In the genomic region with DNA sequence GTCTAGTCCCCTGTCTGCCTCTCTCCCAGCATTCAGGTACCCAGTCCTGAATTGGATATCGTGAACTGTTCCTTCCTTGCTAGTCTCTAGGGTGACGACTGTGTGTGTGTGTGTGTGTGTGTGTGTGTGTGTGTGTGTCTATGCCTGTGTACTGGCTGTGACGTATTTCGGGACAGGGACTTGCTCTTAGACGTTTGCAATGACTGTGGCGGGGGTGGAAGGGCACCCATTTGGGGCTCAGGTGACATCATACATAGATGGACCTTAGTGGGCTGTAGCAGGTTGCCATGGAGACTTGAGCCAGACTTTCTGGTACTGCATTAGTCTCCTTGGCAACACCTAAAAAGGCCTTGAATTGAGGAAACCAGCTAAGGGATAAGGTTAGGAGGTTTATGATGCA, we compare ENCODE assay signal across 11 mouse cellular contexts. TPM values are rescaled to one million over a fixed set of nuclear protein-coding genes. Genes with fewer than 3 reads are reported as not detected.
DNase-seq lines count a peak whose midpoint lies in the region; ATAC-seq and TF ChIP-seq lines count a peak whose summit lies in the region.
"Had no signal": no experiment of that assay in that cellular context is flagged by ENCODE, and none has a peak within 500 bp of the region (broad histone marks: within the 10 kb centered on the region; RNA-seq: fewer than 3 reads in every experiment).

No protein-coding gene starts in this region.

- no peak for ATAC-seq in limb, embryonic 14.5 days (ENCODE audit: low FRiP score, low read depth)
- ATAC-seq in kidney, embryonic 16.5 days (ENCODE audit: low FRiP score, low TSS enrichment), result no peak

- H3K27me3 ChIP-seq in limb, embryonic 14.5 days (ENCODE audit: control insufficient read depth, insufficient read depth, low read length), result peaks cover 6% of the 10 kb centered on the region; the same call in 1 of the 2 replicates
- H3K27me3 ChIP-seq in kidney, embryonic 16.5 days (ENCODE audit: insufficient read depth, low read length), result peaks cover 4% of the 10 kb centered on the region; the same call in 1 of the 2 replicates

- H3K4me1 ChIP-seq in limb, embryonic 14.5 days (ENCODE audit: control insufficient read depth, insufficient read depth, low read length), result peaks cover 22% of the 10 kb centered on the region; the same call in 1 of the 2 replicates
- peaks cover 6% of the 10 kb centered on the region for H3K4me1 ChIP-seq in kidney, embryonic 16.5 days (ENCODE audit: insufficient read depth, low read length)

- H3K9ac ChIP-seq in limb, embryonic 14.5 days (ENCODE audit: low read depth, low read length, severe bottlenecking), result no peak overlapping the region
- H3K9ac ChIP-seq in kidney, embryonic 16.5 days (replicated peaks; ENCODE audit: low read length), result no peak overlapping the region

- peak overlapping the region; percentile 78 for H3K27ac ChIP-seq in gastrocnemius, adult 2 months
- no peak overlapping the region for H3K27ac ChIP-seq in limb, embryonic 14.5 days (replicated peaks; ENCODE audit: low read depth, low read length)
- no peak overlapping the region for H3K27ac ChIP-seq in kidney, embryonic 16.5 days (ENCODE audit: low read length)

- no peak for DNase-seq in gastrocnemius, adult 2 months
- DNase-seq in gastrocnemius, postnatal 14 days, result no peak
- DNase-seq in lung, postnatal 4 days, result peak; percentile 4 to 14
- no peak for DNase-seq in lung, postnatal 14 days
- peak; percentile 64 for DNase-seq in brain, embryonic 14.5 days (ENCODE audit: low read depth)
- no peak for DNase-seq in limb, embryonic 14.5 days (ENCODE audit: low spot score)
- DNase-seq in urinary bladder, postnatal 36 days (ENCODE audit: low spot score in 2 of 2), result no peak
- DNase-seq: cerebellum, adult 2 months; layer of hippocampus, postnatal 36 days had no signal

- no peak overlapping the region for H3K4me3 ChIP-seq in gastrocnemius, adult 2 months
- no peak overlapping the region for H3K4me3 ChIP-seq in limb, embryonic 14.5 days (replicated peaks; ENCODE audit: low read length)
- no peak overlapping the region for H3K4me3 ChIP-seq in kidney, embryonic 16.5 days (ENCODE audit: low read length)

- TF ChIP-seq CTCF in gastrocnemius, adult 2 months (IDR thresholded peaks at IDR 0.05), result no peak
- no peak for TF ChIP-seq CTCF in brain, embryonic 14.5 days (IDR thresholded peaks at IDR 0.05; ENCODE audit: borderline replicate concordance, extremely low read depth, insufficient read depth, insufficient read length)

- H3K4me2 ChIP-seq in limb, embryonic 14.5 days (replicated peaks; ENCODE audit: low read depth, low read length, severe bottlenecking), result peak overlapping the region; percentile 69; the same call in 1 of the 2 replicates
- H3K4me2 ChIP-seq in kidney, embryonic 16.5 days (replicated peaks; ENCODE audit: low read depth, low read length), result no peak overlapping the region

- 0 out of 2 replicates have a peak, but pooled peaks cover 4% of the 10 kb centered on the region for H3K36me3 ChIP-seq in limb, embryonic 14.5 days (ENCODE audit: control insufficient read depth, insufficient read depth, low read length)
- peaks cover 6% of the 10 kb centered on the region for H3K36me3 ChIP-seq in kidney, embryonic 16.5 days (ENCODE audit: insufficient read depth, low read length)

- H3K9me3 ChIP-seq in limb, embryonic 14.5 days (ENCODE audit: control insufficient read depth, low read length), result no peaks in the 10 kb centered on the region
- H3K9me3 ChIP-seq in kidney, embryonic 16.5 days (ENCODE audit: low read length), result no peaks in the 10 kb centered on the region

- 50% methylated on average over 6 of the region's 6 CpGs for WGBS in limb, embryonic 14.5 days
- WGBS in kidney, embryonic 16.5 days, result 67% methylated on average over 6 of the region's 6 CpGs

- TF ChIP-seq POLR2A in brain, embryonic 14.5 days (IDR thresholded peaks at IDR 0.05; ENCODE audit: borderline replicate concordance, extremely low read depth, insufficient read depth, insufficient read length, poor library complexity, severe bottlenecking), result no peak
- TF ChIP-seq POLR2A in limb, embryonic 14.5 days (IDR thresholded peaks at IDR 0.05; ENCODE audit: borderline replicate concordance, extremely low read depth, insufficient read depth, insufficient read length), result no peak

- intact Hi-C loops in gastrocnemius, adult 2 months (cut with DNase I), result no loop called here
- intact Hi-C loops in gastrocnemius, postnatal 14 days (cut with DNase I; ENCODE audit: low total_unique reads), result no loop called here

RNA-seq across cellular contexts. Expression of a gene that starts 1.4 kb away (rescaled TPM):
- total RNA-seq in gastrocnemius, adult 2 months (2021), result 1 to 10 TPM; 2.8 to 3.1 TPM
- total RNA-seq in gastrocnemius, postnatal 14 days (2021), result 10 to 100 TPM in 1 of 2 experiments, 1 to 10 TPM in 1; 3.7 to 15.5 TPM
- 3.0 and 3.4 TPM in 2 replicates for polyA plus RNA-seq in brain, embryonic 14.5 days (2012; rRNA removed)
- 21.4 and 22.5 TPM in 2 replicates for polyA plus RNA-seq in limb, embryonic 14.5 days (2012; rRNA removed)
- 27.3 and 32.4 TPM in 2 replicates for polyA plus RNA-seq in limb, embryonic 14.5 days (2014; fragmentation: Nextera tagmentation; extraction: Ambion mirVana)
- polyA plus RNA-seq in kidney, embryonic 16.5 days (2015; fragmentation: Nextera tagmentation; extraction: Ambion mirVana), result 13.5 and 15.0 TPM in 2 replicates

RNA-seq across cellular contexts. Expression of a gene that starts 8.3 kb away (rescaled TPM):
- total RNA-seq in gastrocnemius, adult 2 months (2021), result not detected
- total RNA-seq in gastrocnemius, postnatal 14 days (2021), result not detected
- polyA plus RNA-seq in brain, embryonic 14.5 days (2012; rRNA removed), result not detected in 2 replicates
- polyA plus RNA-seq in limb, embryonic 14.5 days (2012; rRNA removed), result 0.29 and 0.62 TPM in 2 replicates
- polyA plus RNA-seq in limb, embryonic 14.5 days (2014; fragmentation: Nextera tagmentation; extraction: Ambion mirVana), result 0.75 and 0.98 TPM in 2 replicates
- polyA plus RNA-seq in kidney, embryonic 16.5 days (2015; fragmentation: Nextera tagmentation; extraction: Ambion mirVana), result 385 and 427 TPM in 2 replicates
- total RNA-seq: layer of hippocampus, postnatal 36 days had no signal
- polyA plus RNA-seq: cerebellum, adult 2 months; neural tube, embryonic 11.5 days had no signal

RNA-seq across cellular contexts. Expression of a gene that starts 9.3 kb away (rescaled TPM):
- 10 to 100 TPM; 33.8 to 42.3 TPM for total RNA-seq in gastrocnemius, adult 2 months (2021)
- total RNA-seq in gastrocnemius, postnatal 14 days (2021), result 10 to 100 TPM; 27.1 to 32.0 TPM
- polyA plus RNA-seq in brain, embryonic 14.5 days (2012; rRNA removed), result 83.3 and 119 TPM in 2 replicates
- 71.1 and 91.9 TPM in 2 replicates for polyA plus RNA-seq in limb, embryonic 14.5 days (2012; rRNA removed)
- polyA plus RNA-seq in limb, embryonic 14.5 days (2014; fragmentation: Nextera tagmentation; extraction: Ambion mirVana), result 78.4 and 81.9 TPM in 2 replicates
- 106 and 108 TPM in 2 replicates for polyA plus RNA-seq in kidney, embryonic 16.5 days (2015; fragmentation: Nextera tagmentation; extraction: Ambion mirVana)

RNA-seq across cellular contexts. Expression of a gene that starts 41.2 kb away (rescaled TPM):
- 1 to 10 TPM; 4.0 to 4.6 TPM for total RNA-seq in gastrocnemius, adult 2 months (2021)
- total RNA-seq in gastrocnemius, postnatal 14 days (2021), result 1 to 10 TPM; 3.9 to 4.7 TPM
- 6.8 and 9.7 TPM in 2 replicates for polyA plus RNA-seq in brain, embryonic 14.5 days (2012; rRNA removed)
- 4.9 and 5.0 TPM in 2 replicates for polyA plus RNA-seq in limb, embryonic 14.5 days (2012; rRNA removed)
- polyA plus RNA-seq in limb, embryonic 14.5 days (2014; fragmentation: Nextera tagmentation; extraction: Ambion mirVana), result 9.3 and 9.7 TPM in 2 replicates
- 19.2 and 20.3 TPM in 2 replicates for polyA plus RNA-seq in kidney, embryonic 16.5 days (2015; fragmentation: Nextera tagmentation; extraction: Ambion mirVana)

Comparison
In these comparisons a context has a peak if more than half of its experiments do, and no peak if none do; other contexts are left out.
1. DNase-seq: peak in lung, postnatal 4 days (2 of 2) and brain, embryonic 14.5 days (single experiment); none in gastrocnemius, adult 2 months (single experiment), gastrocnemius, postnatal 14 days (single experiment), lung, postnatal 14 days (single experiment), limb, embryonic 14.5 days (single experiment) and urinary bladder, postnatal 36 days (0 of 2).
2. RNA of a gene that starts 8.3 kb away (polyA plus RNA-seq): 385 to 427 TPM in kidney, embryonic 16.5 days; 0.29 to 0.98 TPM in limb, embryonic 14.5 days and not detected in brain, embryonic 14.5 days; every median in the first group is over 100 times any median in the second.